Mouse (Mus musculus) E14TG2a.4 (cell line): ENCODE data around the gene Pidd1.

ENCODE experiments used
- CTCF ChIP-seq: conservative IDR thresholded peaks from 2 replicates; pipeline ENCODE4 v1.5.1; 2014; ENCODE audit warnings: low read length
- NANOG ChIP-seq: IDR thresholded peaks from 2 replicates; pipeline ENCODE4 v1.6.1; 2014; ENCODE audit warnings: borderline replicate concordance, low read length, mixed read lengths

DNA sequence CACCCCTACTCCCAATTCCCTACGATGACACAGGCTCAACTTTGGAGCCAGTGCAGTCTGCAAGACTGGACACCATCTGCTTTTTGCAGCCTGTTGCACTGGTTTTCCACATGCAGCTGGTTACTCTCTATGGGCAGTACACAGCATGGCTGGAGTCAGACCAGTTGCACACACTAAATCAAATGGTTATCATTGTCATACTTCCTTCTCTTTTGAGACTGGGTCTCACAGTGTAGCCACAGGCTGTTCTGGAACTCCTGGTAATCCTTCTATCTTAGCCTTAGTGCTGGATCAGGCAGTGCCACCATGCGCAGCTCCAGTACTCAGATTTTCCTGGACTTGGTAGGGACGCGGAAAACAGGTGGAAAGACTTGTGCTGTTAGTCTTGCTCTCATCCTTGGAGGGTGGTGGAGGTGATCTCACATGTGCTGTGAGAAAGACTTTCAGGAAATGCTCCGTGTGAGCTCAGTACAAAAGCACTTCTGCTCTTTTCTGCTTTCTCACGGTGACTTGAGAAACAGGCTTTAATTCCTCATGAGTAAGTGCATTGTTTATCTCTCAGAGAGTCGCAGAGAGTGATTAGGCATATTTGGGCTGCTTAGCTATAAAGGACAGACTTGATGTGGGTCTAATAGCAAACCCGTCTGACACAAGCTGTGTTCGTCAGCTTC, 51.1 kb downstream of the Pidd1 start:
- TF ChIP-seq CTCF = no peak
- no peak for TF ChIP-seq NANOG
